Mouse (Mus musculus): ENCODE measurements around the gene Twsg1.

The Twsg1 gene

DNA sequence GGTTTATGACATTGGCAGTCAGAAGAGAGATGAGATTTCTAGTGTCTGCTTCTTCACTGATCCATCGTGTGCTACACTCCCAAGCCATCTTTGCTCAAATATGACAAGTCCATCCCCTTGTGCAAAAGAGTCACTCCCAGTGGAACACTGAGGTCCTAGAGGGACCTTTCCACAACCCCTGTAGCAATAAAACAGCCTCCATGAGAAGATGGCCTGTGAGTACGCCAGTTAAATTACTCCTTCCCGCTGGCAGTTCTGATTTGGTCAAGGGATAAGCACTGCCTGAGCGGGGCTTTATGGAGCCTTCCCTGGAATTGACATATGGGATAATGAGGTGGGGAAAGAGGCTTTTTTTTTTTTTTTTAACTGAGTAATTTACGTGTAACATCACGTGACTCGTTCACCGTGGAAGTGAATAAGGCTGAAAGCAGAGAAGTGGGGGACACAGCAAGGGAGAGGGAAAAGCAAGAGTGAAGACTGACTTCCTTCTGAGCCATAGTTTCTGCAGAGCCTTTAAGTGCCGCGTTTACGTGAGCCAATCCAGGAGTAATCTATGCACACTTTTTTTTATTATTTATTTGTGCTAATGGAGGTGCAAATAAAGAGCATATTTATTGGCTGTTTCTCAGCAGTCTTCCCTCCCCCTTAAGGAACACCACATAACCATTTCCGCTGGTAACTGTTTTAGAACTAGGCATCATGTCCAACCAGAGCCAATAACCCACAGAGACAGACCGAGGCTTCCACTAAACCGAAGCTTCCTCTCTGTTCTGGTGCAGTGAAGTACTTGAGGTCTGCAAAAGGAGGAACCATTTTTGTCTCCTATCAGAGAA, 65.1 kb downstream of the Twsg1 start, which contains the start of gene Ralbp1:
Ralbp1 (minus strand) TSS at position 102 of the 833 bp plus-strand sequence.
- peak in 1 of 2 experiments; percentile 37 for DNase-seq

DNA sequence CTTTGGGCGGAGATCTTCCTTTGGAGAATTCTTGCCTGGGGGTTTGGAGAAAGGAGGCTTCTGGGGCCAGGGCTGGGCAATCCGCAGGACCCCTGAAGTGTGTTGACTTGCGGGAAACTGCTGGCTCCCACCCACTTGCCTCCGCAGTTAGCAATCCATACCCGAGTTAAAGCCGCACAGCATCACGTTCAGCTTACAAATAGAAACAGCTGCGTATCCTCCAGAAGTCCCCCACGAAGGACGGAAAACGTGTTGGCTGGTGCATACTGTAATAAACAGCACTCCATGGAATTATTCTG, 65.7 kb downstream of the Twsg1 start:
- DNase-seq: no peak

DNA sequence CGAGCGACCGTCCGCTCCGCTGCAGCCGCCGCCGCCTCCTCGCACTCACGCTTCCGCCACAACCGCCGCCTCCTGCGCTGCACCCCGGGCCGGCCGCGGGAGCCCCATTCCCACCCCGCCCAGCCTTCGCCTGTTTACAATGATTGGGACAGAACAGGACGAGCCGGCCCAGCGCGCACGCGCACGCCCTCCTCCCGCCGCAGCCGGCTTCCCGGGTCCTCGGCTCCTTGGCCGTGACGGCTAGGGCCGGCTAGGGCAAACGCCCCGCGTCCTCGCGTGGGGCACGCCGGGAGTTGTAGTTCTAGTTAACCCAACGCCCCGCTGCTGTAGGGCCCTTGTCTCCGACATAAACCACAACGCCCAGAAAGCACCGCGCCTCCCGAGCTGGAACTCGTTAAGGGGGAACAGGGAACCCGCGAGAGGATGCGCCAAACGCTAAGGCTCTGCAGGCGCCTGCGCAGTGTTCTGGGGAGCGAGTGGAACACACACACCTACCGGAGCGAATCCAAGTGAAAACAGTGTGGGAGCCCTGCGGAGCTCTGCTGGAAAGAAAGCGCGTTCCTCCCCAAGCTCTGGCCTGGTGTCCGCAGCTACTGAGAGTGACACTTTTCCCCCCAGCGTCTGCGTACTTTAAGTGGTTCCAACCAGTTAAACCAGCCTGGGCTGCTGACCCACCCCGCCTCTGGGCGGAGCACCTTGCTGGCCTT, 66.2 kb downstream of the Twsg1 start:
- peak; percentile 99 to 100 for DNase-seq

DNA sequence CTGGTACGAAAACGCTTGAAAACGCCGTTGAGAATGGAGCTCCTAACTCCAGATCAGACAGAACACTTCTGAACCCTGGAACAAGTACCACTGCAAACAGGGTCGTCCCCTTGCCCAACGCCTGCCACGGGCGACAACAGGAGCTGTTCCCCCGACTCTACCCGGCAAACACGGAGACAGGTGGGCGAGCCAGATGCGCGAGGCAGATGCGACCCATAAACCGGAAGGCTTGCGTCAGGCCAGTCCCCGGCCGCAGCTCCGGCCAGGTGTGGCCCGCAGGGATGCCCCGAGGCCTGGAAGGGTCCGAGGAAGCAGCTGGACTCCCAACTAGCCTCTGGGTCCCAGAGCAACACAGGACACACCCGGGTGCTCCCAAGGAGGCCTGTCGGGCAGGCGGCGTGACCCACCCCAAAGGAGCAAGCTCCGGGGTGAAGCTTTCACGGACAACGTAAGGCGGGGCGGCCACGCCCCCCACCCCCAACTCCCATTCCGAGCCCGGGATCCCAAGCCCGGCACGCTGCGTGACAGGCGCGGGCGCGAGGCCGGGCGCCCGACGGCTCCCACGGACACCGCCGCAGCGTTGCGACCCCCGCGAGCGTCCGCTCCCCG, 66.9 kb downstream of the Twsg1 start:
- DNase-seq: peak; percentile 44 to 52

DNA sequence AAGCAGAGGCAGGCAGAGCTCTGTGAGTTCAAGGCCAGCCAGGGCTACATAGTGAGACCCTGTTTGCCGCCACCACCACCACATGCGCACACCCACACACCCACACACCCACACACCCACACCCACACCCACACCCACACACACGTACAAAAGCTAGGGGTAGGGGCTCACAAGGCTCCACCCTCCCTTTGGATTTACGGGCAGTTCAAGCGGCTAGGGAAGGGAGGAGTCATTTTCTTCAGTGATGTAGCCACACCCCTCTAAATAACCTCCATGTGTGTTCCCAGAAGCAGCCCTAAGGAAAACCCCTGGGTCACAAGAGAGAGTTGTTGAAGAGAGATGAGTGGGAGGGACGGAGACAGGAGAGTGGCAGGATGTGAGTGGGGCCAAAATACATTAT, 74.0 kb downstream of the Twsg1 start:
- no peak for DNase-seq

DNA sequence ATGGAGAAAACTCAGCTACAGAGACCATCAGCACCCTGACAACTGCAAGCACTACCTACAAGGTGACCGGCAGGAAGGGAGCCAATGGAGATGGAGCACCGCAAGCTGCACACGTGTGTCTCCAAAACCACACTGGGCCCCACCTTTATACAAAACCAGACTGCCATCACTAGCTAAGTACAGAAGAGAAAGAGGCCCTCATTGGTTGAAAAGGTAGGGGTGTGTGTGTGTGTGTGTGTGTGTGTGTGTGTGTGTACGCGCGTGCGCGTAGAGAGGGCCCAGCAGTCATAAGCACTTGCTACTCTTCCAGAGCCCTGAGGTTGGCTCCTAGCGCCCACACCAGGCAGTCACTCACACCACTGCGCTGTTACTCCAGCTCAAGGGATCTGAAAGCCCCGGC, 77.2 kb downstream of the Twsg1 start:
- no peak for DNase-seq

DNA sequence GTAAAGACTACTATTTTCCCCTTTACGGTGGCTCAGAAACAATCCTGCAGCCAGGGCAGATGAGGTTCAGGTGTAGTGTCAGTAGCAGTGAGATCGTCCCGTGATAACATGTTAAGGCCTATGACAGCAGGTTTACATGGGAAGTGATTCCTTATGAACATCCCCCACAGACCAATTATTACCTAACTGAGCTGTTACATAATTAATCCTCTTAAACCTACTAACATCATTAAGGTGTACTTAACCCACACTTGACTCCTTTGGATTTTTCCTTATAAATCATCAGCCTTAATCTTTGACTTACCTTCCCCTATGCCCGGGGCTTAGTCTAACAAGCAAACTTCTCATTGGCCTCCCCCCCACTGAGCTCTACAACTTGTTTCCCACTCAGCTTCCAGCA, 77.9 kb downstream of the Twsg1 start:
- DNase-seq: no peak

DNA sequence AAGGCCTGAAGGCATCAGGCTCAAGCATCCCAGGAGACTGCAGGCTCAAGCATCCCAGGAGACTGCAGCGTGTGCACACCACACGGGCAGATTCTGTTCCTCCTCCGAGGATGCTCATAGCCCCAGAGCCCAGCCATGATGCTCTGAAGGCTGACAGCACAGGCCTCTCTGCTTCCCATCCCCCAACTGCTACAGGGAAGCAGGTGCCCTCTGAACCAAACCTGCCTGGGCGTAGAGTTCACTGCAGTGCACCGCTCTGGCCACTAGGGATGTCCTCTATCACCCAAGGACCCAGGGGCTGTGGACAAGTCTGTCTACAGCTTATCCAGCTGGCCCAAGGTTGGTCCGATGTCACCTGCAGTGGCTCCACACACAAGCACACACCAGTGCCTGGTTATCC, 78.4 kb downstream of the Twsg1 start:
- peak; percentile 50 to 69 for DNase-seq

DNA sequence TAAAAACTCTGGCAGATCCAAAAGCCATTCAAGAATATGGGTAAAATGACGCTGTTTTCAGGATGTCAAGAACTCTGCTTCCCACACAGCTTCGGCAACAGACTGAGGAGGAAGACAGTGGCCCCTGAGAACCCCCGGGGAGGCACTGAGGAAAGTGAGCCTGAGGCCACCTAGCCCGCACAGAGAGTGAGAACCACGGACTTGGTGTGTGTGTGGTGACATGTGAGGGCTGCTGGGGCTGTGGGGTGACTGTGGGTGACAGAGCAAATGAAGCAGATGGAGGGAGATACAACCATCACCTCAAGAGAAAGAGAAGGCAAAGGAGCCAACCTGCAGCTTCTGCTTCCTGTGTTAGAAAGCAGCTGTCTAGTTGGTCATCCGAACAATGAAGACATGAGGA, 79.0 kb downstream of the Twsg1 start:
- DNase-seq: no peak

Measured in kidney, adult 8-10 months (tissue).